Mouse (Mus musculus) kidney, adult 8-10 months (tissue): ENCODE results near the gene Rchy1.
A peak's percentile ranks its signal among the peaks of the same experiment; 100 is the strongest.

Experiments
- DNase-seq, 2 experiments: peaks; one replicate each; pipeline ENCODE4 v3.0.0; 2022

Rchy1 gene

GRCm38 (mm10) chr5:91962639-91963440 is at the start of gene Rchy1:
Gene Rchy1, minus strand, starts transcription at chr5:91963068.
- DNase-seq, result peak; percentile 97 to 98

GRCm38 (mm10) chr5:92011756-92012155 is 48.9 kb upstream of the Rchy1 start:
- DNase-seq, result no peak

GRCm38 (mm10) chr5:92009827-92010226 is 47.0 kb upstream of the Rchy1 start:
- no peak for DNase-seq

GRCm38 (mm10) chr5:92003011-92003410 is 40.1 kb upstream of the Rchy1 start:
- DNase-seq, result no peak

GRCm38 (mm10) chr5:92000770-92001169 is 37.9 kb upstream of the Rchy1 start:
- DNase-seq, result no peak

- DNase-seq, result no peak
Observed at GRCm38 (mm10) chr5:91994546-91994945, 31.7 kb upstream of the Rchy1 start.

- no peak for DNase-seq
Observed at GRCm38 (mm10) chr5:91993061-91993460, 30.2 kb upstream of the Rchy1 start.

GRCm38 (mm10) chr5:91991191-91991937 is 28.5 kb upstream of the Rchy1 start:
- DNase-seq, result no peak

- no peak for DNase-seq
Observed at GRCm38 (mm10) chr5:91989261-91989660, 26.4 kb upstream of the Rchy1 start.

- DNase-seq, result no peak
Observed at GRCm38 (mm10) chr5:91987799-91988198, 24.9 kb upstream of the Rchy1 start.

GRCm38 (mm10) chr5:91987236-91987635 is 24.4 kb upstream of the Rchy1 start, which contains the start of gene Odaph:
Gene Odaph, plus strand, starts transcription at chr5:91987475.
- DNase-seq, result no peak

GRCm38 (mm10) chr5:91985721-91986120 is 22.9 kb upstream of the Rchy1 start:
- DNase-seq, result no peak

- DNase-seq, result no peak
Observed at GRCm38 (mm10) chr5:91983490-91983889, 20.6 kb upstream of the Rchy1 start.

- no peak for DNase-seq
Observed at GRCm38 (mm10) chr5:91981176-91981840, 18.4 kb upstream of the Rchy1 start.

- DNase-seq, result no peak
Observed at GRCm38 (mm10) chr5:91977397-91977770, 14.5 kb upstream of the Rchy1 start.

GRCm38 (mm10) chr5:91976566-91977396 is 13.9 kb upstream of the Rchy1 start:
- DNase-seq, result no peak

GRCm38 (mm10) chr5:91975758-91976157 is 12.9 kb upstream of the Rchy1 start:
- no peak for DNase-seq

GRCm38 (mm10) chr5:91974002-91974401 is 11.1 kb upstream of the Rchy1 start:
- no peak for DNase-seq

- no peak for DNase-seq
Observed at GRCm38 (mm10) chr5:91972046-91972445, 9.2 kb upstream of the Rchy1 start.

GRCm38 (mm10) chr5:91962259-91962638 is 619 bp downstream of the Rchy1 start:
- DNase-seq, result no peak

GRCm38 (mm10) chr5:91961370-91961769 is 1.5 kb downstream of the Rchy1 start:
- peak; percentile 29 to 58 for DNase-seq

- peak in 1 of 2 experiments; percentile 5 for DNase-seq
Observed at GRCm38 (mm10) chr5:91960606-91961254, 2.1 kb downstream of the Rchy1 start.
